Mouse (Mus musculus) midbrain, embryonic 14.5 days (tissue): ENCODE measurements around the gene Zfyve9. TPM values are rescaled to one million over a fixed set of nuclear protein-coding genes. Genes with fewer than 3 reads are reported as not detected.

Experiments used
- ATAC-seq: fragments of 200-750 bp; cut with Nextera tagmentation; 2 replicates; pipeline ENCODE4 v1.8.0; 2017; ENCODE audit warnings: moderate number of reproducible peaks, moderate library complexity; ENCODE audit not compliant: low FRiP score, low TSS enrichment
- DNase-seq: peaks from one replicate; pipeline ENCODE4 v3.0.0-alpha.2; 2015
- H3K27ac ChIP-seq: fragments of 300-500 bp; sonication (generic); replicated peaks from 2 replicates; pipeline ENCODE4 v1.5.1; 2014; ENCODE audit warnings: mild to moderate bottlenecking, low read depth, low read length, moderate library complexity
- H3K27me3 ChIP-seq: fragments of 300-500 bp; sonication (generic); 2 replicates; pipeline ENCODE4 v1.6.1; 2014; ENCODE audit warnings: low read length, control low read depth, mixed read lengths; ENCODE audit not compliant: control insufficient read depth, insufficient read depth
- H3K36me3 ChIP-seq: fragments of 300-500 bp; sonication (generic); 2 replicates; pipeline ENCODE4 v1.6.1; 2014; ENCODE audit warnings: low read length, control low read depth; ENCODE audit not compliant: control insufficient read depth, insufficient read depth
- H3K4me1 ChIP-seq: fragments of 300-500 bp; sonication (generic); 2 replicates; pipeline ENCODE4 v1.6.1; 2014; ENCODE audit warnings: mild to moderate bottlenecking, antibody characterized with exemption, low read length, control low read depth; ENCODE audit not compliant: control insufficient read depth, insufficient read depth
- H3K4me2 ChIP-seq: fragments of 300-500 bp; sonication (generic); 2 replicates; pipeline ENCODE4 v1.6.1; 2014; ENCODE audit warnings: mild to moderate bottlenecking, low read length, moderate library complexity
- H3K4me3 ChIP-seq: fragments of 300-500 bp; sonication (generic); replicated peaks from 2 replicates; pipeline ENCODE4 v1.5.1; 2014; ENCODE audit warnings: low read depth, low read length
- H3K9ac ChIP-seq: fragments of 300-500 bp; sonication (generic); replicated peaks from 2 replicates; pipeline ENCODE4 v1.6.1; 2014; ENCODE audit warnings: mild to moderate bottlenecking, low read length, moderate library complexity
- H3K9me3 ChIP-seq: fragments of 300-500 bp; sonication (generic); 2 replicates; pipeline ENCODE4 v1.6.1; 2016; ENCODE audit warnings: low read length, control low read depth, mixed read lengths; ENCODE audit not compliant: control insufficient read depth
- WGBS: fragments of 180-500 bp; shearing (Covaris S2); extraction: QIAGEN DNeasy Blood & Tissue Kit; methylation state at CpG from one replicate; pipeline ENCODE4 v1.1.7; 2014; 5-methylcytosine and 5-hydroxymethylcytosine counted together
- polyA plus RNA-seq: library from polyadenylated mRNA; unstranded; fragments of >200 nt; fragmentation: Nextera tagmentation; extraction: Ambion mirVana; gene quantifications from 2 replicates; pipeline ENCODE4 v1.2.1, GENCODE M21; 2014

The Zfyve9 gene
- polyA plus RNA-seq, 1 experiment from 2014 or later = 7.9 TPM

- DNase-seq (no peak), ATAC-seq (no peak)
- Histone ChIP-seq H3K27me3 (no peaks in the 10 kb centered on the region), H3K27ac (peak overlapping the region; percentile 89; the same call in 1 of the 2 replicates), H3K4me2 (peak overlapping the region; percentile 83), H3K9ac (peak overlapping the region; percentile 89), H3K4me3 (peak overlapping the region; percentile 80), H3K9me3 (no peaks in the 10 kb centered on the region), H3K4me1 (peaks cover 12% of the 10 kb centered on the region), H3K36me3 (no peaks in the 10 kb centered on the region)
- WGBS = 71% methylated on average over 4 of the region's 4 CpGs
Measured at GRCm38 (mm10) chr4:108618586-108618985, 162.0 kb downstream of the Zfyve9 start.

DNA sequence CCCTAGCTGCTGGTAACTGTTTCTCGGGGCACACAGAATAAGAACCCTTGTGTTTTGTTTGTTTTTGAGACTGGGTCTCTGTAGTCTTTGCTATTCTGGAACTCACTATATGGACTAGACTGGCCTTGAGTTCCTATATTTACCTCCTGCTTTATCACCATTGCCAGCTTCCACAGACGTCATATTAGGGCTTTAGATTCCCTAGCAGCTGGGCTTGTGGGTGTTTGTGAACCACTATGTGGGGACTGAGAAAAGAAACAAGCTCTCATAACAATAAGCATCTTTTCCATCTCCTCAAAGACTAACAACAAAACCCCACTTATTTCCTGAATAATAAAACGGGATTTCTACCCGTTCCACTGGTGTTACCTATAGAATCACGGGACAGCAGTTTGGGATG lies 169.7 kb downstream of the Zfyve9 start:
- no peaks in the 10 kb centered on the region for H3K27me3 ChIP-seq
- H3K9me3 ChIP-seq = no peaks in the 10 kb centered on the region
- ATAC-seq = no peak
- H3K27ac ChIP-seq = no peak overlapping the region
- 96% methylated on average over 5 of the region's 5 CpGs for WGBS
- no peak for DNase-seq
- H3K36me3 ChIP-seq = no peaks in the 10 kb centered on the region
- H3K4me3 ChIP-seq = no peak overlapping the region
- H3K4me1 ChIP-seq = no peaks in the 10 kb centered on the region
- H3K4me2 ChIP-seq = no peak overlapping the region
- no peak overlapping the region for H3K9ac ChIP-seq

GRCm38 (mm10) chr4:108608651-108609050 lies 171.9 kb downstream of the Zfyve9 start:
- Histone ChIP-seq H3K27me3 (no peaks in the 10 kb centered on the region), H3K9me3 (no peaks in the 10 kb centered on the region), H3K27ac (no peak overlapping the region), H3K9ac (no peak overlapping the region), H3K36me3 (peaks cover 16% of the 10 kb centered on the region; the same call in 1 of the 2 replicates), H3K4me2 (no peak overlapping the region), H3K4me1 (no peaks in the 10 kb centered on the region), H3K4me3 (no peak overlapping the region)
- WGBS = 94% methylated on average over 3 of the region's 3 CpGs
- no peak for DNase-seq
- no peak for ATAC-seq

GRCm38 (mm10) chr4:108601870-108602269 lies 178.7 kb downstream of the Zfyve9 start:
- 95% methylated on average over 7 of the region's 7 CpGs for WGBS
- H3K4me1 ChIP-seq = no peaks in the 10 kb centered on the region
- DNase-seq = no peak
- no peak overlapping the region for H3K9ac ChIP-seq
- H3K27me3 ChIP-seq = no peaks in the 10 kb centered on the region
- no peak overlapping the region for H3K4me2 ChIP-seq
- H3K27ac ChIP-seq = no peak overlapping the region
- no peak overlapping the region for H3K4me3 ChIP-seq
- ATAC-seq = no peak
- H3K36me3 ChIP-seq = peaks cover 27% of the 10 kb centered on the region; the same call in 1 of the 2 replicates
- H3K9me3 ChIP-seq = no peaks in the 10 kb centered on the region

DNA sequence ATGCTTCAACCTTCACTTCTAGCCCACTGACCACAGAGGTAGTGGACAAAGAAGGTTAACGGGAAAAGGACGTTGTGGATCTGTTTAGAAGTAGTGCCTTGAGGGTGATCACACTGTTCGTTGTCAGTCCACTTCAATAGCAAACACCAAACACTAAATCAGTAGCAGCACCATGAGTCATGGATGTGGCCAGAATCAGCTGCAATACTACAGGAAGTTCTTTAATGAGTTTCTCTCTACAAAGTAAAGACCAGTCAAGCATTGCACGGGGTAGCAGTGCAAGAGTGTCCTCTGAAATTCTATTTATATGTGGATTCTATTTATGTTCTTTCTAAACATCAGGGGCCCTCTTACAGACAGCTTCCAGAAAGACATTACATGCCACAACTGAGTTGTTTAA lies 182.3 kb downstream of the Zfyve9 start:
- no peaks in the 10 kb centered on the region for H3K27me3 ChIP-seq
- no peaks in the 10 kb centered on the region for H3K9me3 ChIP-seq
- H3K9ac ChIP-seq = no peak overlapping the region
- no peaks in the 10 kb centered on the region for H3K4me1 ChIP-seq
- no peak overlapping the region for H3K27ac ChIP-seq
- no peak overlapping the region for H3K4me3 ChIP-seq
- 93% methylated on average over 4 of the region's 4 CpGs for WGBS
- ATAC-seq = no peak
- H3K36me3 ChIP-seq = peaks cover 7% of the 10 kb centered on the region; the same call in 1 of the 2 replicates
- H3K4me2 ChIP-seq = no peak overlapping the region
- no peak for DNase-seq

DNA sequence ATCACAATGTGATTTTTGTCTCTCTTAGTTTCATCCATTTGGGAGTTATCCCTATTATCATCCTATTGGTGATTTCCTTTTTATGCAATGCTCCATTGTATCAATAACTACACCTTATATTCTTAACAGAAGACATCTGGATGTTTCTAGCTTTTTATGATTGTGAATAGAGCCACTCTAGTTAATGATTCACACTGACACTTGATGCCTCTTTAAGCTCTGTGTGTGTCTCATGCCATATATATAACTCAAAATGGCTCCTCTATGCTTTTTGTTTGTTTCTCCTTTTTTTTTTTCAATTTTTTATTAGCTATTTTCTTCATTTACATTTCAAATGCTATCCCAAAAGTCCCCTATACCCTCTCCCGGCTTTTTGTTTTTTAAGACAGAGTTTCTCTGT lies 184.8 kb downstream of the Zfyve9 start:
- no peak overlapping the region for H3K27ac ChIP-seq
- no peak overlapping the region for H3K4me2 ChIP-seq
- H3K36me3 ChIP-seq = peaks cover 7% of the 10 kb centered on the region; the same call in 1 of the 2 replicates
- H3K9me3 ChIP-seq = no peaks in the 10 kb centered on the region
- ATAC-seq (no peak), DNase-seq (no peak)
- H3K9ac ChIP-seq = no peak overlapping the region
- H3K4me3 ChIP-seq = no peak overlapping the region
- H3K4me1 ChIP-seq = no peaks in the 10 kb centered on the region
- 92% methylated on average over 1 of the region's 1 CpGs for WGBS
- no peaks in the 10 kb centered on the region for H3K27me3 ChIP-seq

- no peak overlapping the region for H3K9ac ChIP-seq
- DNase-seq (no peak), ATAC-seq (no peak)
- H3K27me3 ChIP-seq = no peaks in the 10 kb centered on the region
- 93% methylated on average over 2 of the region's 2 CpGs for WGBS
- H3K27ac ChIP-seq = no peak overlapping the region
- H3K36me3 ChIP-seq = no peaks in the 10 kb centered on the region
- H3K4me2 ChIP-seq = no peak overlapping the region
- no peaks in the 10 kb centered on the region for H3K9me3 ChIP-seq
- H3K4me3 ChIP-seq = no peak overlapping the region
- no peaks in the 10 kb centered on the region for H3K4me1 ChIP-seq
Measured at GRCm38 (mm10) chr4:108593376-108593775, 187.2 kb downstream of the Zfyve9 start.

Other genes with a start within 250 kb of the Zfyve9 start
- gene Prpf38a, start 201.5 kb downstream of the Zfyve9 start, polyA plus RNA-seq = 77.2 and 88.0 TPM in 2 replicates
- 1.5 and 2.1 TPM in 2 replicates for gene Orc1, start 201.4 kb downstream of the Zfyve9 start, polyA plus RNA-seq
- 21.1 and 25.3 TPM in 2 replicates for gene Cc2d1b, start 160.9 kb downstream of the Zfyve9 start, polyA plus RNA-seq
- gene 3110021N24Rik, start 61.1 kb downstream of the Zfyve9 start, polyA plus RNA-seq = 1.1 and 4.0 TPM in 2 replicates
- 243 and 255 TPM in 2 replicates for gene Btf3l4, start 52.8 kb upstream of the Zfyve9 start, polyA plus RNA-seq
- 72.8 and 79.0 TPM in 2 replicates for gene Txndc12, start 53.8 kb upstream of the Zfyve9 start, polyA plus RNA-seq
- gene Kti12, start 67.0 kb upstream of the Zfyve9 start, polyA plus RNA-seq = 24.4 and 27.6 TPM in 2 replicates
- gene A730015C16Rik, start 67.8 kb upstream of the Zfyve9 start, polyA plus RNA-seq = 1.8 and 2.2 TPM in 2 replicates
- 110 and 140 TPM in 2 replicates for gene Rab3b, start 98.3 kb upstream of the Zfyve9 start, polyA plus RNA-seq
- 57.0 and 71.8 TPM in 2 replicates for gene Nrd1, start 219.9 kb upstream of the Zfyve9 start, polyA plus RNA-seq